Mouse (Mus musculus): ENCODE measurements around the gene Lyar. TPM values are rescaled to one million over a fixed set of nuclear protein-coding genes. Genes with fewer than 3 reads are reported as not detected.

Gene Lyar
- polyA plus RNA-seq, 1 experiment from 2014 or later = 42.1 TPM

- Histone ChIP-seq H3K9me3 (ENCODE audit: control insufficient read depth) (no peaks in the 10 kb centered on the region), H3K4me3 (ENCODE audit: low read depth, low read length) (no peak overlapping the region), H3K9ac (ENCODE audit: low read depth, low read length) (no peak overlapping the region), H3K27ac (ENCODE audit: low read depth, low read length) (no peak overlapping the region), H3K36me3 (ENCODE audit: control insufficient read depth, insufficient read depth) (peaks cover 56% of the 10 kb centered on the region), H3K4me2 (replicated peaks; ENCODE audit: low read depth) (no peak overlapping the region), H3K4me1 (replicated peaks; ENCODE audit: control insufficient read depth, insufficient read depth, low read length) (no peaks in the 10 kb centered on the region), H3K27me3 (replicated peaks; ENCODE audit: control insufficient read depth, insufficient read depth, low read length) (no peaks in the 10 kb centered on the region)
- 74% methylated on average over 8 of the region's 8 CpGs for WGBS
- TF ChIP-seq CTCF (IDR thresholded peaks at IDR 0.05; ENCODE audit: low read depth) = no peak
- ATAC-seq = no peak
These were observed 11.3 kb upstream of the Lyar start for GRCm38 (mm10) chr5:38208985-38209384.

DNA sequence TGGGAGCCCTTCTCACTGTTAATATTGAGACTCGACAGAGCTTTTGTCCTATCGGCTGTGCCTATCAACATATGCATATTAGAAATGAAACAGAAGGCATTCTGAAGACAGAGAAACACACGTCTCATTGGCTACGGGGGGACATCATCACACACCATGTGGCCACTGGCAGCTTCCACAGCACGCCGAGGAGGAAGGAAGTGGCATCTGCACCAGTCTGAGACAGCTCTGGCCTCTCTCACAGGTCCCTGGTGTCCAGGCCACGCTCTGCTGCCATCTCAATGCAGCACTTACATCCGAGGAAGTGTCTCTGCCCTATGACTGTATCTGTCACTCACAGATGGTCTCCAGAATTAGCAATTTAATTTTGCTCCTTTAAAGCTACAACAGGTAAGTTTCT is 8.6 kb upstream of the Lyar start:
- Histone ChIP-seq H3K27ac (ENCODE audit: low read depth, low read length) (no peak overlapping the region), H3K9ac (ENCODE audit: low read depth, low read length) (no peak overlapping the region), H3K9me3 (ENCODE audit: control insufficient read depth) (no peaks in the 10 kb centered on the region), H3K36me3 (ENCODE audit: control insufficient read depth, insufficient read depth) (peaks cover 58% of the 10 kb centered on the region), H3K4me1 (replicated peaks; ENCODE audit: control insufficient read depth, insufficient read depth, low read length) (no peaks in the 10 kb centered on the region), H3K4me3 (ENCODE audit: low read depth, low read length) (no peak overlapping the region), H3K4me2 (replicated peaks; ENCODE audit: low read depth) (no peak overlapping the region), H3K27me3 (replicated peaks; ENCODE audit: control insufficient read depth, insufficient read depth, low read length) (no peaks in the 10 kb centered on the region)
- WGBS = 89% methylated on average over 8 of the region's 8 CpGs
- no peak for TF ChIP-seq CTCF (IDR thresholded peaks at IDR 0.05; ENCODE audit: low read depth)
- ATAC-seq = no peak

DNA sequence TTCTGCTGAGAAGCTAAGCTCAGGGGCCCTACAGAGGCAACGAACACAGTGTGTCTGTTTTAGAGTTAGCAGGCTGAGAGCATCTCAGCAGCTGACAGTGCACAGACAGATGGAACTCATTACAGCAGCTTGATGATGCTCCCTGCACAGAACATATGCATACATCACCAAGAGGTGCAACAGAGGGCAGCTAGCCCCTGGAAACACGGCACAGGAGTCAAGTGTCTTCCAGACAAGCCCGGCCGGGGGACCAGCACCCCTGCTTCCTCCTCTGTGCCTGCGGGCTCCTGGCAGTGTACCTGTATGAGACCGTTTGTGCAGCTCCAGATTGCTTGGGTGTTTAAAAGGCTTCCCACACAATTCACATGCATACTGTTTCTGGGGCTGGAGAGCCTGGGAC is 7.3 kb upstream of the Lyar start:
- no peak overlapping the region for H3K4me2 ChIP-seq (replicated peaks; ENCODE audit: low read depth)
- H3K9me3 ChIP-seq (ENCODE audit: control insufficient read depth) = no peaks in the 10 kb centered on the region
- H3K27me3 ChIP-seq (replicated peaks; ENCODE audit: control insufficient read depth, insufficient read depth, low read length) = no peaks in the 10 kb centered on the region
- ATAC-seq = no peak
- H3K27ac ChIP-seq (ENCODE audit: low read depth, low read length) = no peak overlapping the region
- H3K9ac ChIP-seq (ENCODE audit: low read depth, low read length) = no peak overlapping the region
- H3K4me1 ChIP-seq (replicated peaks; ENCODE audit: control insufficient read depth, insufficient read depth, low read length) = no peaks in the 10 kb centered on the region
- WGBS = 85% methylated on average over 6 of the region's 6 CpGs
- TF ChIP-seq CTCF (IDR thresholded peaks at IDR 0.05; ENCODE audit: low read depth) = no peak
- no peak overlapping the region for H3K4me3 ChIP-seq (ENCODE audit: low read depth, low read length)
- peaks cover 54% of the 10 kb centered on the region for H3K36me3 ChIP-seq (ENCODE audit: control insufficient read depth, insufficient read depth)

GRCm38 (mm10) chr5:38219771-38220307 is 431 bp upstream of the Lyar start:
- Histone ChIP-seq H3K27me3 (replicated peaks; ENCODE audit: control insufficient read depth, insufficient read depth, low read length) (no peaks in the 10 kb centered on the region), H3K4me1 (replicated peaks; ENCODE audit: control insufficient read depth, insufficient read depth, low read length) (0 out of 2 replicates have a peak, but pooled peaks cover 10% of the 10 kb centered on the region), H3K9me3 (ENCODE audit: control insufficient read depth) (no peaks in the 10 kb centered on the region), H3K4me2 (replicated peaks; ENCODE audit: low read depth) (peak overlapping the region; percentile 95), H3K4me3 (ENCODE audit: low read depth, low read length) (peak overlapping the region; percentile 93), H3K9ac (ENCODE audit: low read depth, low read length) (peak overlapping the region; percentile 74), H3K27ac (ENCODE audit: low read depth, low read length) (peak overlapping the region; percentile 70), H3K36me3 (ENCODE audit: control insufficient read depth, insufficient read depth) (peaks cover 14% of the 10 kb centered on the region; the same call in 1 of the 2 replicates)
- ATAC-seq = no peak
- 1% methylated on average over 35 of the region's 35 CpGs for WGBS
- no peak for TF ChIP-seq CTCF (IDR thresholded peaks at IDR 0.05; ENCODE audit: low read depth)

GRCm38 (mm10) chr5:38235422-38235821 is 15.2 kb downstream of the Lyar start:
- H3K9ac ChIP-seq (ENCODE audit: low read depth, low read length) = no peak overlapping the region
- H3K9me3 ChIP-seq (ENCODE audit: control insufficient read depth) = no peaks in the 10 kb centered on the region
- no peak overlapping the region for H3K4me3 ChIP-seq (ENCODE audit: low read depth, low read length)
- H3K27me3 ChIP-seq (replicated peaks; ENCODE audit: control insufficient read depth, insufficient read depth, low read length) = no peaks in the 10 kb centered on the region
- WGBS = 68% methylated on average over 4 of the region's 4 CpGs
- peak; percentile 74 for TF ChIP-seq CTCF (IDR thresholded peaks at IDR 0.05; ENCODE audit: low read depth)
- H3K4me1 ChIP-seq (replicated peaks; ENCODE audit: control insufficient read depth, insufficient read depth, low read length) = no peaks in the 10 kb centered on the region
- H3K36me3 ChIP-seq (ENCODE audit: control insufficient read depth, insufficient read depth) = peaks cover 27% of the 10 kb centered on the region
- H3K4me2 ChIP-seq (replicated peaks; ENCODE audit: low read depth) = no peak overlapping the region
- ATAC-seq = no peak
- no peak overlapping the region for H3K27ac ChIP-seq (ENCODE audit: low read depth, low read length)

DNA sequence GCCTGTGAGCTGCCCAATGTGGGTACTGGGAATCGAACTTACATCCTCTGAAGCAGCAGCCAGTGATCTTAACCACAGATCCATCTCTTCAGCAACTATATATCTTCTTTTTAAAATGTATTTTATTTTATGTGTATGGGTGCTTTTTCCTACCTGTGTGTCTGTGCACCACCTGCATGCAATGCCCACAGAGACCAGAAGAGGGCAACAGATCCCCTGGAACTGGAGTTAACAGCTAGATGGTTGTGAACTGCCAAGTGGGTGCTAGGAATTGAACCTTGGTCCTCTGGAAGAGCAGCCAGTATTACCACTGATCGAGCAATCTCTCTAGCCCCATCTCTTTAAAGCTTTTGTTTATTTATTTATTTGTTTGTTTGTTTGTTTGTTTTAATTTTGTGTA is 16.4 kb downstream of the Lyar start:
- no peak overlapping the region for H3K4me3 ChIP-seq (ENCODE audit: low read depth, low read length)
- H3K4me2 ChIP-seq (replicated peaks; ENCODE audit: low read depth) = no peak overlapping the region
- H3K36me3 ChIP-seq (ENCODE audit: control insufficient read depth, insufficient read depth) = peaks cover 19% of the 10 kb centered on the region
- no peak for ATAC-seq
- 95% methylated on average over 2 of the region's 2 CpGs for WGBS
- no peaks in the 10 kb centered on the region for H3K27me3 ChIP-seq (replicated peaks; ENCODE audit: control insufficient read depth, insufficient read depth, low read length)
- no peak overlapping the region; the same call in 1 of the 2 replicates for H3K27ac ChIP-seq (ENCODE audit: low read depth, low read length)
- TF ChIP-seq CTCF (IDR thresholded peaks at IDR 0.05; ENCODE audit: low read depth) = peak; percentile 40
- no peak overlapping the region for H3K9ac ChIP-seq (ENCODE audit: low read depth, low read length)
- H3K4me1 ChIP-seq (replicated peaks; ENCODE audit: control insufficient read depth, insufficient read depth, low read length) = no peaks in the 10 kb centered on the region
- no peaks in the 10 kb centered on the region for H3K9me3 ChIP-seq (ENCODE audit: control insufficient read depth)

Measured in intestine, postnatal 0 days (tissue).